In genomic region chr11:69965271-69966005, GRCm38 (mm10) we compare ENCODE assay signal across 7 mouse cellular contexts. TPM values are rescaled to one million over a fixed set of nuclear protein-coding genes. Genes with fewer than 3 reads are reported as not detected.
A peak's percentile ranks its signal among the peaks of the same experiment; 100 is the strongest.
DNase-seq lines count a peak whose midpoint lies in the region; ATAC-seq lines count a peak whose summit lies in the region.

No protein-coding gene starts in this region.

- no peak overlapping the region; the same call in 1 of the 2 replicates for H3K4me2 ChIP-seq in midbrain, embryonic 12.5 days (replicated peaks)

- H3K27me3 ChIP-seq in midbrain, embryonic 12.5 days, result peaks cover 79% of the 10 kb centered on the region

- H3K9me3 ChIP-seq in midbrain, embryonic 12.5 days, result no peaks in the 10 kb centered on the region

- 0 out of 2 replicates have a peak, but pooled peaks have one; percentile 13 for ATAC-seq in erythroblast, adult 5-6 weeks (replicated peaks; ENCODE audit: low FRiP score, poor library complexity, severe bottlenecking)
- no peak for ATAC-seq in midbrain, embryonic 12.5 days (ENCODE audit: low FRiP score, low read depth)
- no peak for ATAC-seq in erythroid progenitor cell, adult 5-6 weeks (replicated peaks; ENCODE audit: low FRiP score, poor library complexity, severe bottlenecking)

- peaks cover 29% of the 10 kb centered on the region for H3K36me3 ChIP-seq in midbrain, embryonic 12.5 days

- peaks cover 11% of the 10 kb centered on the region for H3K4me1 ChIP-seq in midbrain, embryonic 12.5 days

- no peak overlapping the region for H3K27ac ChIP-seq in midbrain, embryonic 12.5 days (replicated peaks)

- H3K4me3 ChIP-seq in midbrain, embryonic 12.5 days, result peak overlapping the region; percentile 25; the same call in 1 of the 2 replicates

- WGBS in midbrain, embryonic 12.5 days, result 3% methylated on average over 49 of the region's 49 CpGs

- peak; percentile 42 for DNase-seq in embryo, embryonic 10.5 days (ENCODE audit: low spot score)
- peak; percentile 68 to 72 for DNase-seq in kidney, postnatal 36 days
- DNase-seq in right cerebral cortex, postnatal 14 days, result no peak
- DNase-seq in frontal cortex, postnatal 10 days (ENCODE audit: low spot score in 2 of 2), result no peak

- H3K9ac ChIP-seq in midbrain, embryonic 12.5 days (replicated peaks), result 0 out of 2 replicates have a peak overlapping the region, but pooled peaks have one; percentile 51

RNA-seq across cellular contexts. Expression of gene Cldn7, which starts 0.9 kb away (rescaled TPM):
- not detected in 2 replicates for total RNA-seq in erythroblast, adult 5-6 weeks (2015; ENCODE audit: low replicate concordance)
- total RNA-seq in erythroblast, adult 5-6 weeks (2017; ENCODE audit: low replicate concordance), result not detected in 2 replicates
- 2.9 and 3.7 TPM in 2 replicates for polyA plus RNA-seq in midbrain, embryonic 12.5 days (2016; fragmentation: Nextera tagmentation; extraction: Ambion mirVana)
- total RNA-seq in erythroid progenitor cell, adult 5-6 weeks (2015; ENCODE audit: low replicate concordance), result not detected in 2 replicates
- not detected in 2 replicates for total RNA-seq in erythroid progenitor cell, adult 5-6 weeks (2017; ENCODE audit: low replicate concordance)

RNA-seq across cellular contexts. Expression of gene Ctdnep1, which starts 15.5 kb away (rescaled TPM):
- 48.1 and 52.3 TPM in 2 replicates for total RNA-seq in erythroblast, adult 5-6 weeks (2015; ENCODE audit: low replicate concordance)
- total RNA-seq in erythroblast, adult 5-6 weeks (2017; ENCODE audit: low replicate concordance), result 10.8 and 12.5 TPM in 2 replicates
- polyA plus RNA-seq in midbrain, embryonic 12.5 days (2016; fragmentation: Nextera tagmentation; extraction: Ambion mirVana), result 21.4 and 27.5 TPM in 2 replicates
- 49.4 and 83.4 TPM in 2 replicates for total RNA-seq in erythroid progenitor cell, adult 5-6 weeks (2015; ENCODE audit: low replicate concordance)
- total RNA-seq in erythroid progenitor cell, adult 5-6 weeks (2017; ENCODE audit: low replicate concordance), result 17.1 and 20.9 TPM in 2 replicates

RNA-seq across cellular contexts. Expression of gene Elp5, which starts 16.9 kb away (rescaled TPM):
- 24.9 and 35.5 TPM in 2 replicates for total RNA-seq in erythroblast, adult 5-6 weeks (2015; ENCODE audit: low replicate concordance)
- total RNA-seq in erythroblast, adult 5-6 weeks (2017; ENCODE audit: low replicate concordance), result 14.5 and 18.7 TPM in 2 replicates
- 127 and 131 TPM in 2 replicates for polyA plus RNA-seq in midbrain, embryonic 12.5 days (2016; fragmentation: Nextera tagmentation; extraction: Ambion mirVana)
- total RNA-seq in erythroid progenitor cell, adult 5-6 weeks (2015; ENCODE audit: low replicate concordance), result 45.0 and 50.7 TPM in 2 replicates
- 25.3 and 45.8 TPM in 2 replicates for total RNA-seq in erythroid progenitor cell, adult 5-6 weeks (2017; ENCODE audit: low replicate concordance)

RNA-seq across cellular contexts. Expression of gene Slc2a4, which starts 17.4 kb away (rescaled TPM):
- 31.3 and 37.9 TPM in 2 replicates for total RNA-seq in erythroblast, adult 5-6 weeks (2015; ENCODE audit: low replicate concordance)
- total RNA-seq in erythroblast, adult 5-6 weeks (2017; ENCODE audit: low replicate concordance), result 98.1 and 151 TPM in 2 replicates
- polyA plus RNA-seq in midbrain, embryonic 12.5 days (2016; fragmentation: Nextera tagmentation; extraction: Ambion mirVana), result 8.9 and 9.9 TPM in 2 replicates
- 94.7 and 103 TPM in 2 replicates for total RNA-seq in erythroid progenitor cell, adult 5-6 weeks (2015; ENCODE audit: low replicate concordance)
- 246 and 613 TPM in 2 replicates for total RNA-seq in erythroid progenitor cell, adult 5-6 weeks (2017; ENCODE audit: low replicate concordance)

RNA-seq across cellular contexts. Expression of gene Gabarap, which starts 25.5 kb away (rescaled TPM):
- 328 and 394 TPM in 2 replicates for total RNA-seq in erythroblast, adult 5-6 weeks (2015; ENCODE audit: low replicate concordance)
- 127 and 214 TPM in 2 replicates for total RNA-seq in erythroblast, adult 5-6 weeks (2017; ENCODE audit: low replicate concordance)
- polyA plus RNA-seq in midbrain, embryonic 12.5 days (2016; fragmentation: Nextera tagmentation; extraction: Ambion mirVana), result 552 and 567 TPM in 2 replicates
- 393 and 394 TPM in 2 replicates for total RNA-seq in erythroid progenitor cell, adult 5-6 weeks (2015; ENCODE audit: low replicate concordance)
- total RNA-seq in erythroid progenitor cell, adult 5-6 weeks (2017; ENCODE audit: low replicate concordance), result 161 and 239 TPM in 2 replicates

Comparison
In these comparisons a context has a peak if more than half of its experiments do, and no peak if none do; other contexts are left out.
1. DNase-seq: peak in embryo, embryonic 10.5 days (single experiment) and kidney, postnatal 36 days (2 of 2); none in right cerebral cortex, postnatal 14 days (single experiment) and frontal cortex, postnatal 10 days (0 of 2).